Mouse (Mus musculus) urinary bladder, postnatal 25 days (tissue): ENCODE results near the gene Rhox3h.
"Not testable (repeated sequence)": the region's sequence is repeated elsewhere in the genome, so short reads cannot be mapped to it uniquely, and the experiment has no call there.

ENCODE experiments used
- DNase-seq: peaks from one replicate; pipeline ENCODE4 v3.0.0; 2022; ENCODE audit warnings: low spot score

Gene Rhox3h

GRCm38 (mm10) chrX:37668664-37669063 lies at the start of gene Rhox3h:
Rhox3h (minus strand) TSS chrX:37668764.
- not testable (repeated sequence) for DNase-seq

GRCm38 (mm10) chrX:37701821-37702387 lies 33.3 kb upstream of the Rhox3h start:
- no peak for DNase-seq

- no peak for DNase-seq
These were observed 23.7 kb upstream of the Rhox3h start for GRCm38 (mm10) chrX:37692261-37692660.

DNA sequence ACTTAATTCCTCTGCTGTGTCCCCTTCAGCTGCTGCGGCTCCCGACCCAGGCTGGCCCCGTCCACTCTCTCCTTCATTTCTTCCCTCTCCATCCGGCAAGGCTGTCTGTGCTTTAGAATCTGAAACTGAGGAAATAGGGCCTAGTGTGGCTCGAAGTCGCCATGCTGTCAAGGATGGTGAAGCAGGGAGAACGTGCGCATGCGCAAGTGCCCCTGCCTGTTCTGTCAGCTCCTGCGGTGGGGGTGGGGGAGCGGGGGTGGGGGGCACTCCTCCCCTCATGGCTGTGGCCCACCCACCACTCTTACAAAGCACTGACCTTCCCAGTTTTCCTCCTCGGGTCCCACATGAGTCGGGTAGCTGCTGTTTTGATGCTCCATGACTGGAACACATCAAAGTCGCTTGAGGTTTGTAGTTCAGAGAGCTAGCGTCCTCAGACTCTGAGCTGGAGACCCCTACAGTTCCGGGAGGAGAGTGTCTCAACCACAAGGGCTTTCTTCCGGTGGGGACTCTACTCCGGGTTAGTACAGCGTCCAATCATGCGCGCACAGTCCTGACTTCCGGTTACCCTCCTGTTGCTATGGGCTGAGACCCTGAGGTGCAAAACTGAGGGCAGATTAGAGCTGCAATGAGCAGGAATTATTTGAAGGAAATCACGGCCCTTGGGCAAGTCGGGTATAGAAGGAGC lies 14.6 kb upstream of the Rhox3h start:
- DNase-seq: no peak

- DNase-seq: not testable (repeated sequence)
These were observed 4.6 kb upstream of the Rhox3h start, which contains the start of gene Rhox2h for GRCm38 (mm10) chrX:37673177-37673576. Rhox2h (minus strand) TSS chrX:37673277.

DNA sequence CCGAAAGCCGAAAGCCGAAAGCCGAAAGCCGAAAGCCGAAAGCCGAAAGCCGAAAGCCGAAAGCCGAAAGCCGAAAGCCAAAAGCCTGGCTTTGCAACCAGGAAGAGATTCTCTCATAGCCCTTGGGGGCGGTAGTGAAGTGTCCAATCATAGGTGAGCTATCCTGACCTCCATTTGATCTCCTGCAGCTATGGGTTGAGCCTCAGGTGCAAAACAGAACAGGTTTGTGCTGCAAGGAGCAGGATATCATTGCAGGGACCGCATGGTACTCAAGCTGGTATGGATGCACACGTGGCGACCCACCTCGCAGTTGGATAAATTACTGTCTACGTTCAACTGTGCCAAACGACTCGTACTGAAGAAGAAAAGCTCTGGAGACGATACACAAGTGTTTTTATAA lies 17.3 kb downstream of the Rhox3h start, which contains the start of gene Rhox4g:
TSS of gene Rhox4g (minus strand) at position 101 of the 400 bp plus-strand sequence.
- not testable (repeated sequence) for DNase-seq

- not testable (repeated sequence) for DNase-seq
These were observed 25.2 kb downstream of the Rhox3h start, which contains the start of gene Rhox2g for GRCm38 (mm10) chrX:37643370-37643769. Rhox2g (minus strand) TSS chrX:37643470.

DNA sequence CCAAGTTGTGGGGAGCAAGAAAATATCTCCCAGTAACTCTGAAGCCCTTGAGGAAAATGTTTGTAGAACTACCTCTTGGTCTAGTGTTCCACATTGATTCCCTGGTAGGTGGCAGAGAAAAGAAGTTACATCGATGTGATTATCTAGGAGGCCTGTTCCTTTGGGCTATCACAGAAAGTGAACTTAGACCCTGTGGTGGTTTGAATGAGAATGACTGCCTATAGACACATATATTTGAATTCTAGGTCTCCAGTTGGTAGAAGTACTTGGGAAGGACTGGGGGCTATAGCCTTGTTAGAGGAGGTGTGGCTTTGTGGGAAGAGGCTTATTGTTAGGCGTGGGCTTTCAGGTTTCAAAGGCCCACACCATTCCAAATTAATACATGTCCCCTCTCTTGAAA lies 40.1 kb downstream of the Rhox3h start, which contains the start of gene Rhox3g:
TSS of gene Rhox3g (minus strand) at position 101 of the 400 bp plus-strand sequence.
- not testable (repeated sequence) for DNase-seq
